Mouse (Mus musculus) central nervous system, embryonic 18 days (tissue): ENCODE measurements around the gene Mcm9. TPM values are rescaled to one million over a fixed set of nuclear protein-coding genes. Genes with fewer than 3 reads are reported as not detected.

Source experiments
- polyA plus RNA-seq: library from polyadenylated mRNA; depleted of rRNA; stranded (reverse); fragments of >200 nt; gene quantifications from 2 replicates; pipeline ENCODE4 v1.2.3, GENCODE M21; 2012; rRNA removed

Gene Mcm9
- polyA plus RNA-seq = 3.3 and 3.4 TPM in 2 replicates

GRCm38 (mm10) chr10:53630339-53630738 is at the start of gene Mcm9:
Mcm9 (minus strand) TSS chr10:53630439.

DNA sequence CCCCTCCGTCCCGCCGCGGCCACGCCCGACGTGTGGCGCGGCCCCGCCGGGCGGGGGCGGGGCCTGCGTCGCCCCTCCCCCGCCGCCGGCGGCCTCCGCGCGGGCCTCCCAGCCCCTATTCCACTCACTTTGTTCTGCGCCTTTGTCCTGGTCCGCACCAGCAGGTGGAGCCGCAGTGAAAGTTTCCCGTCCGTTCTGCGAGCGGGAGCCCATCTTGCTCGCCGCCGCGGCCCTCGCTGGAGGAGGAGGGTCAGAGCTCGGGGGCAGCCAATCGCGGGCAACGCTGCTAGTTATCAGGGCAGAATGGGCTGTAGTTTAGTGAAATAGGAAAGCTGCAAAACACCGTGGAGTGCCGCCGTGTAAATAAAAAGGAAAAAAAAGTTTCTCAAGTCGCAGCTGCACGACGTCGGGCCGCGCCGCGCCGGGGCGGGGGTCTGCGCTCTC is 33.5 kb downstream of the Mcm9 start, which contains the start of gene Asf1a:
Asf1a (plus strand) TSS at position 81 of the 444 bp plus-strand sequence.

Other genes starting within 250 kb of the Mcm9 start
- 36.1 and 40.8 TPM in 2 replicates for gene Asf1a, start 33.7 kb downstream of the Mcm9 start, polyA plus RNA-seq
- 14.8 and 19.5 TPM in 2 replicates for gene Fam184a, start 120.7 kb upstream of the Mcm9 start, polyA plus RNA-seq